Mouse (Mus musculus): ENCODE data around the gene Zfp54. TPM values are rescaled to one million over a fixed set of nuclear protein-coding genes. Genes with fewer than 3 reads are reported as not detected.
"Not testable (repeated sequence)": the region's sequence is repeated elsewhere in the genome, so short reads cannot be mapped to it uniquely, and the experiment has no call there.

Zfp54 gene
- polyA plus RNA-seq, 1 experiment from 2014 or later: 4.1 TPM

GRCm38 (mm10) chr17:21478103-21478777 lies 55.2 kb downstream of the Zfp54 start:
- not testable (repeated sequence) for ATAC-seq (replicated peaks; ENCODE audit: insufficient number of reproducible peaks, low FRiP score, low TSS enrichment, low read depth); H3K36me3 ChIP-seq (replicated peaks; ENCODE audit: control insufficient read depth, insufficient read depth, low read depth, low read length); H3K9ac ChIP-seq (replicated peaks; ENCODE audit: low read length); H3K4me3 ChIP-seq (ENCODE audit: low read depth, low read length); DNase-seq (ENCODE audit: low spot score); H3K27ac ChIP-seq (replicated peaks; ENCODE audit: low read depth, low read length); H3K4me2 ChIP-seq (ENCODE audit: low read depth, low read length); H3K9me3 ChIP-seq (replicated peaks; ENCODE audit: control insufficient read depth, low read length); H3K4me1 ChIP-seq (ENCODE audit: control insufficient read depth, insufficient read depth, low read length); H3K27me3 ChIP-seq (ENCODE audit: control insufficient read depth, insufficient read depth, low read length)
- WGBS: 86% methylated on average over 10 of the region's 10 CpGs

Other genes starting within 250 kb of the Zfp54 start
- not detected in 2 replicates for gene Vmn1r234, start 197.1 kb upstream of the Zfp54 start, polyA plus RNA-seq (2014; fragmentation: Nextera tagmentation; extraction: Ambion mirVana)
- gene Vmn1r235, start 166.8 kb upstream of the Zfp54 start, polyA plus RNA-seq (2014; fragmentation: Nextera tagmentation; extraction: Ambion mirVana): not detected in 2 replicates
- not detected in 2 replicates for gene Vmn1r236, start 140.3 kb upstream of the Zfp54 start, polyA plus RNA-seq (2014; fragmentation: Nextera tagmentation; extraction: Ambion mirVana)
- gene Vmn1r237, start 111.4 kb upstream of the Zfp54 start, polyA plus RNA-seq (2014; fragmentation: Nextera tagmentation; extraction: Ambion mirVana): not detected in 2 replicates
- gene Zfp677, start 39.5 kb upstream of the Zfp54 start, polyA plus RNA-seq (2014; fragmentation: Nextera tagmentation; extraction: Ambion mirVana): 3.9 and 5.2 TPM in 2 replicates
- gene Zfp51, start 27.1 kb downstream of the Zfp54 start, polyA plus RNA-seq (2014; fragmentation: Nextera tagmentation; extraction: Ambion mirVana): 18.1 and 20.2 TPM in 2 replicates
- 10.3 and 10.4 TPM in 2 replicates for gene Zfp53, start 65.8 kb downstream of the Zfp54 start, polyA plus RNA-seq (2014; fragmentation: Nextera tagmentation; extraction: Ambion mirVana)
- gene Zfp52, start 112.3 kb downstream of the Zfp54 start, polyA plus RNA-seq (2014; fragmentation: Nextera tagmentation; extraction: Ambion mirVana): 1.8 and 3.2 TPM in 2 replicates
- gene Zfp948, start 143.8 kb downstream of the Zfp54 start, polyA plus RNA-seq (2014; fragmentation: Nextera tagmentation; extraction: Ambion mirVana): 17.4 and 22.1 TPM in 2 replicates
- gene Zfp983, start 227.4 kb downstream of the Zfp54 start, polyA plus RNA-seq (2014; fragmentation: Nextera tagmentation; extraction: Ambion mirVana): 5.6 and 7.5 TPM in 2 replicates

Data from embryonic facial prominence, embryonic 11.5 days (tissue).